Mouse (Mus musculus) left cerebral cortex, postnatal 14 days (tissue): Measurements from ENCODE around the gene Pabpn1l. TPM values are rescaled to one million over a fixed set of nuclear protein-coding genes. Genes with fewer than 3 reads are reported as not detected.
"Not testable (repeated sequence)": the region's sequence is repeated elsewhere in the genome, so short reads cannot be mapped to it uniquely, and the experiment has no call there.

Experiments
- DNase-seq, 2 experiments: peaks; one replicate each; pipeline ENCODE4 v3.0.0; 2021 to 2022; ENCODE audit warnings: low spot score in 2 of 2, mixed read lengths in 1 of 2
- intact Hi-C: fragments of 180-260 bp; cut with DNase I; formaldehyde crosslinking; loops from one replicate; pipeline ENCODE4 v1.15.1; 2025
- total RNA-seq, 2 experiments: library from RNA; stranded (reverse); gene quantifications; 2 replicates each; pipeline ENCODE4 v1.2.3; 2021

The Pabpn1l gene
- total RNA-seq, 2 experiments from 2014 or later, result not detected

DNA sequence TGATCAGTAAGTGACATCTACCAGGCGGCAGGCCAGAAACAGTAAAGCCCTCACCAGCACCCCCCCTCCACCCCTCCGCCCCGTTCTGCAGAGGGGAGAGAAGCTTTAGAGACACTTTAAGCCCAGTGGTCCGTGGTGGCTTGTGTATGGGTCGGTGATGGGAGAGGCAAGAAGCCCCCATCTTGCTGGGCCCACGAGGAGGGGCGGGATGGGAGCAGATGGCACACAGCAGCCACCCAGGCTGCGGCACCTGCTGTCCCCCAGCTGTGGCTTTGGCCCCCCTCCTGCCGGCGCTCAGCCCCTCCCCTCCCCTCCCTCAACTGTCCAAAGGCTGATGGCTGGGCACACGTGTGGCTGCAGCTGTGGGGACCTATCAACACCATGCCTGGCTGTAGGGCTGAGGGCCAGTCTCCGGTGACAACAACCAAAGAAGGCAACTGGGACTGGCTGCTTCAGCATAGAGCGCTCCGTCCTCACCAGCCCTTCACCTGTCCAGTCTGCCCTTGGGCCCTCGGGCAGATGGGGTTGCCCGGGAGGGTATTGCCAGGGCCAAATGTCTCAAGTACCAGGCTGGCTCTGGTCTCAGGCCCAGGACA is 28.9 kb upstream of the Pabpn1l start:
- intact Hi-C loops, result no loop called here
- DNase-seq, result no peak

DNA sequence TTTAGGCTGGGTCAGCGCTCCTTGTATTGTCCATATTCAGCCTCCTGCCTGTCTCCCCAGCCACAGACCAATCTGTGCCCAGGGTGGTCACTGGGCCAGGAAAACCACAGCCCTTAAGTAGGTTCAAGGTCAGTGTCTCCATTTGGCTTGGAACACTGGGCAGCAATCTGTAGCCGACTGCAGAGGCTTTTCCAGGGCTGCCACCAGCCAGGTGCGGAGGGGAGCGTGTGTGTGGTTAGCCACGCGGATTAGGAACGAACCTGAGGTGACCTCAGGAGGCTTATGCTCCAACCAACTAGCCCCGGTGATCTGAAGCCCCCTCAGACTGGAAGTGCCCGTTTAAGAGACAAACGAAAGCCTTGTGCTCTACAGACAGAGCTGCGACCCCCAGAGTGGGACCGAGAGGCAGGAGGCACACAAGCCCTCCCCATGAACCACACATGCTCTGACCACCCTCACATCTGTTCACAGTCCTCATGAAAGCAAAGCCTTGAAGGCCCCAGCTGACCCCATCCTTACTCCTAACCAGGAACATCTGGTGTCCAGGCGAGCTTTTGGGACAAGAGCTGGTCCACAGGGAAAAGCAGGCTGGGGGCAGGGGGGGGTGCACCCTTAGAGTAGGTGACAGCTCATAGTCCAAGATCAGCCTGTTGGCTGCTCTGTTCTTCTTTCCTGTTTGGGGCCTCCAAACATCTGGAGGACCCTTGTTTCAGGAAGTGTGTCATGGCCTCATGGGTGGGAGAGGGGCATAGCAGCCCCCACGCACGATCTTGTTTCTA is 25.8 kb upstream of the Pabpn1l start:
- DNase-seq, result no peak
- intact Hi-C loops, result no loop called here

DNA sequence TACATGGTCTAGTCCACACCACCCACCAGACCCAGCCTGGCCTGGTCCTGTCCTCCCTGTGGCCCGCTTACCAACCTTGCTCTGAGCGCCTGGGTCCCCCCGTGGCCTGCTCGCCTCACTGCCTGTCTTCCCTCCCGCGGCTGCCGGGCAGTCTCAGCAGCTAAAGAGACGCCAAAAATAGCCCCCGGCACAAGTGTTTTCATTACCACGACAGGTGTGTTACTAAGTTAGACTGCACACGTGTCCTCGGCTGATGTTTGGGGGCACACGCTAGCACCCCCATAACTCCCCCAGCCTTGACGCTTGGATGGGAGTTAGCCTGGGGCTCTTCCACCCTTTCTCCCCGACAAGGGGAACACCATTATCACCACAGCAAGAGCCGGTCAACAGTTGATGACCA is 23.8 kb upstream of the Pabpn1l start:
- intact Hi-C loops, result no loop called here
- no peak for DNase-seq

DNA sequence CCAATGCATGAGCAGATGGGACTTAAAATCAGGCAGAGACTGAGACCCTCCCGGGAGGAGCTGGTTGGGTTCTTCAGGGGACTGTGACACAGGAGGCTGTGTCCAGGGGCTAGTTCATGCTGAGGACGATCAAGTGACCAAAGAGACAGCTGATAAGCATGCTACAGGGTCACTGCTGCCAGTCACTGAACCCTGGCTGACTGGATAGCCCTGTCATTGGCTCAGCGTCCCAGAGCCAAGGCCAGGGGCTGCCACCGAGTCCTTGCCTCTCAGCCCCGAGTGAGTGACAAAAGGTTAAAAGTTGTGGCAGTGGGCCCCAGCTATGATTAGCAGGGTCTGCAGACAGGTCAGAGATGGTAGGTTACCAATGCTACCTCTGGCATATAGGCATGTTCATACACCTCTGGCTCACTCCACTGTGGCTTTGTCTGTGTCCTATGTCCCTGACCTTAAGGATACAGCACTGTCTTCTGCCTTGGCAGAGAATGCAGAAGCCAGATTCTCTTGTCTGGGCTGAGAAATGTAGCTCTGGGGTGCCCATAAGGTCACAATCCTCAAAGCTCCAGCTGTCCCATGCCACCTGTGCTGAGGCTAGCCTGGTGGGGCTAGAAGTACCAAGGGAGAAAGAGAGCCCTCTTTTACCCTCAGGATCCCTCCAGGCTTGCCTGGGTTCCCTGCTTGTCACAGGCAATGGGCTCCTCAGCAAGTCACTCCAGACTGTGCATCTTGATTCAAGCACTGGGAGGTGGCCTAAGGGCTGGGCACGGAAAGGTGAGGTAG is 21.8 kb upstream of the Pabpn1l start:
- intact Hi-C loops, result no loop called here
- DNase-seq, result no peak

DNA sequence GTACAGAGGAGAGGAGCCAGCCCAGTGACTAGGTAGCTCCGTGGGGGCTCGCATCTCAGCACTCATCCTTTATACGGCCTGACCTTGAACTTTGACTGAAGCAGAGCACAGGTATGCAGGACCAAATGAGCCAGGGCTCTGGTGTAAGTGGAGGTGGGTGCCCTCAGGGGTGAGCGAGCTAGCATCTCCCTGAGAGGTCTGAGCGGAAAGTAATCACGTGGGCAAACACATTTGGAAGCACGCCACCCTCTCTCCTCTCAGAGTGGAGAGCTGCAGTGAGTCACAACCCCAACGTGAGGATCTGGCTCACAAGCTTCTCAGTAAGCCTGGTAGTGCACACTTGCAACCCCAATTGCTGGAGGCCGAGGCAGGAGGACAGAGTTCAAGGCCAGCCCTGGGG is 19.5 kb upstream of the Pabpn1l start:
- peak; percentile 59 to 66 for DNase-seq
- intact Hi-C loops, result no loop called here

DNA sequence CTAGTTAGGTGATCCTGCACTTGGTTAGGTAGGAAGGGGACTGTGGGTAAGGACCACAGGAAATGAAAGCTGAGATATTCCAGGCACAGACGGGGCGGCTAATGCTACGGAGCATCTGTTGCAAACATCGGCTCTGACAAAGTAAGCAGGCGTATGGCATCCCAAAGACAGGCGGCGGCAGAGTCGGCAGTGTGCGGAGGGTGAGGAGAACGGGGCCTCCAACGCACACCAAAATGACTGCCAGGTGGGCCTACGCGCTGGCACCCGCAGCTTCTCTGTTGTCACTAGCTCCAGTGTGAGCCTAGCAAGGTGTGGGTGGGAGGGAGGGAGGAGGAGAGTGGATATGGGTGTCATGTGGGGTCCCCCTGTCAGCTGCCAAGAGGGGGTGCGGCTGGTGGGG is 18.9 kb upstream of the Pabpn1l start:
- DNase-seq, result peak; percentile 77 to 79
- intact Hi-C loops, result loop anchor here (2.0 kb wide), 1 partner anchor 35 kb away; no protein-coding TSS in a partner anchor

DNA sequence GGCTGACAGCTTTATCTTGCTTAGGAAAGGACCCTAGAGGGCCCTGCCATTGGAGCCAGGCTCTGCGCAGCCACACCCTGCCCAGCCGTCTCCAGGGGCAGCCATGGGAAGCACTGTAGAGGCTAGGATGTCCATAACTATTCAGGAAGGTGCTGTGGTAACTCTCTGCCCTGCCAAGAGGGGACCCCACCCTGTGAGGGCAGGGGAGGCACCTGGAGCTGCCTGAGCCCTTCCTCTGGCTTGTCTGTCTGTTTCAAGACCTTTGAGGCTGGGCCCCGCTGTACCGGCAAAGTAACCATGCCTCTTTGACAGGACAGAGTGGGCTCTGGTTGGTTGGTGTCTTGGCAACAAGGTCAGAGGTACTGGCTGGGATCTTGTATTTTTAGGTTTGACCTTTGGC is 18.3 kb upstream of the Pabpn1l start:
- intact Hi-C loops, result loop anchor here (2.0 kb wide), 1 partner anchor 36 kb away; no protein-coding TSS in a partner anchor
- no peak for DNase-seq

DNA sequence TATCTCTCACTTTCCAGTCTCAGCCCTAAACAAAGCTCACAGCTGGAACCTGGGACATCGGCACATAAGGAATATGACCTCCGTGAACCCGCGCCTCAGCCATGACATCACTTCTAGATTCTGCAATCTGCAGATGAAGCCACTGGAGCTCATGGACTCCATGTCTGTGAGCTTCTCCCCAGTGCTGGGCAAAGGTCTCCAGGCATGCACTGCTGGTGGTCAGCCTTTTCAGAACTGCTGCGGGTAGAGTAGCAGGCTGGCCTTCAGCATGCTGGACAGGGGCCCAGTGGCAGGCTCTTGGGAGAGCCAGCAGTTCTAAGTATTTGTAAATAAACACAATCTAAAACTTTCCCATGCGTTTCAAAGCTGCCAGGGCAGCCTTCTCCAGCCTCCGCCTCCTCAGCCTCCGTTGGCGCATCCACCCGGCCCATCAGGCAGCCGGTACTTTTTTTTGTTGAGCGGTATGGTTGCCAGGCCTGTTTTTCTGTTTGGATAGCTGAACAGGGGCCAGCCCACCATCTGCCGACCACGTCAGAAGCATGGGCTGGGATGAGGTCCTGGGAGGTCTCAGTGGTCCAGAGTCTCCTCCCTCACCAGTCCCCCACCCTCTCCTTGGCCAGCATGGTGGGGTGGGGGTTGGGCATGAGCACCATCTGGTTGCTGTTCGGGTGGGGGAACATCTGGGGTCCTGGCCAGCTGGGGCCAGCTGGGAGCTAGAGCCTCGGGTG is 17.1 kb upstream of the Pabpn1l start:
- intact Hi-C loops, result loop anchor here (2.0 kb wide), 1 partner anchor 37 kb away; no protein-coding TSS in a partner anchor
- DNase-seq, result peak in 1 of 2 experiments; percentile 20

DNA sequence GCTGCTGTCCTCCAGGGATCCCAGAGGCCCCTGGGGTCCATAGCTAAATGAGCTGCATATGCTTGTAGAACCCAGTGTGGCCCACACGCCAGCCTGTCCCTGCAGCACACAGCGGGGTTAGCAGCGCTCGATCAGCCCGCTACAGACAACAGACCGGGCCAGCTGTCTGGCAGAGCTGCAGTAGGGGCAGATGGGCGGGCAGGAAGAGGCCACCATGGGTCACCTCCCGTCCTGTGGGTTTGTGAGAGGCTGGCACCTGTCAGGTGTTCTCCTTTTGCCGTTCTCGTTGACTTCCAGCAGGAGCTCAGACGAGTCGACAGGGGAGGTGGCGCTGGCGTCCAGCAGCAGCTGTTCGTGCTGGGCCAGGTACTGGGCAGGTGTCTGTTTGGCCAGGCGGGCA is 16.1 kb upstream of the Pabpn1l start:
- intact Hi-C loops, result no loop called here
- DNase-seq, result no peak

DNA sequence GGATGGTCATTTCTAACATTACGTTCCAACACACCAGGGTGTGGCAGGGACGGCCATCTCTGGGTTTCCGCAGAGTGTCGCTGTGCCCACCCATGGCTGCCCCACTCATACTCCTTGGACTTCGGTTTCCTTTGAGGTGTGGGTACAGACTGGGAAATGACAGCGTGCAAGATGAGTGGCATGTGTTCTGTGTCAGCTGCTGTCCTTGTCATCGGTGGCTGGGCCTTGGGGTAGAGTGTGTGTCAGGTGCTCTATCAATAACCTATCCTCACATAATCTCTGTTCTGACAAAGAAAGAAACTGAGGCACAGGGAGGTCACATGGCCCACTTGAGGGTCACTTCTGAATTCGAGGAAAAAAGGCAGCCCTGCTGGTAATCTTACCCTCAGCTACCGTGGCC is 14.7 kb upstream of the Pabpn1l start:
- intact Hi-C loops, result no loop called here
- DNase-seq, result no peak

DNA sequence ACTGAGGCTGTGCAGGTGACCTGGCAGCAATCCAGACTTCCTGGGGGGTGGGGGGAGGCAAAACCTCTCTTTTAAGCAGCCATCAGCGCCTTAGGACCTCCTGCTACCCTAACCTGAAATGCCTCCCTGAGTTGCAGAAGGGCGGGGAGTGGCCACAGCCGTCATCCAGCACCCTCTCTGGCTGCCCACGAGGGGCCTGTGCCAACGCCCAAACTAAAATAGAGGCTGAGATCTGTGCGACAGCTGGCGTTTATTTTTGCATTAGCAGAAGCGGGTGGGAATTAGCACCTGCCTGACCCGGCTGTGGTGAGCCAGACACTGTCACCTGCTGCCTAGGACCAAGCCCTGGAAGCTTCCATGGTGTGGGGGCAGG is 14.2 kb upstream of the Pabpn1l start:
- DNase-seq, result peak; percentile 37 to 66
- intact Hi-C loops, result no loop called here

DNA sequence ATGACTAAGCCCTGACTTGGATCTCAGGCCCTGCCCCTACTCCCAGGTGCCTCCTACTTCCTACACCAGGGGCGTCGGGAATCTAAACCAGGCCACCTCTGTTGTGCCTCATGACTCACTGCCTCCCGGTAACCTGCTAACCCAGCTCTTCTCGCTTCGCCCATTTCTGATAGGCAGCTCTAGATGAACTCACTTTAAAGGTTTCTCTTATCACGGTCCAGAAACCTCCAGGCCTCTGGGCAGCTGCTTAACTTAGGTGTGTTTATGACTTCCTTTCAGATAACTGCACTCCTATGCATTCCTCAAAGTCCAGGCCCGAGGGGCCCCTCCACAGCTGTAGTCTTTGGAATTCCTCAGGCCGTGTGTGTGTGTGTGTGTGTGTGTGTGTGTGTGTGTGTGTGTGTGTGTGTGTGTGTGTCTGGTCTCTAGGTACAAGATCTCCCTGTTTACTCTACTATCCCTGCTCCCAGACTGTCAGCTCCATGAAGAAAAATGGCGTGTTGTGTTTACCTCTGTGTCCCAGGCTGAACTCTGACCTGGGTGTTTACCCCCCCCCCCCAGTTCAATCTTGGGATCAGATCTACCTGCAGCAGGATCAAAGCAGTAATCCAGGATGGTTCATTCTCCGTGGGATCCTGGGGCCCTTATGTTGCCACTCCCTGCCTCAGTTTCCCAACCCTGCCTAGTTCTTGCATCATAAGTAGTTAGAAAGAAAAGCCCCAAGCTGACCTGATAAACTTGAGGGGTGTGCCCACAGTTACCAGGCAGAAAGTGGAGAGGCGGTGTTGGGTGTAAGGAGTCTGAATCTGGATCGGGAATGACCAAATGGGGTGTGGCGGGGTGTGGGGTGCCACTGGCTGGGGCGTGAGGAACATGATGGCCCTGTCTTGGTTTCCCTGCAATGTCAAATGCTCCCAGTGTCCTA is 13.6 kb upstream of the Pabpn1l start:
- no peak for DNase-seq
- intact Hi-C loops, result no loop called here

DNA sequence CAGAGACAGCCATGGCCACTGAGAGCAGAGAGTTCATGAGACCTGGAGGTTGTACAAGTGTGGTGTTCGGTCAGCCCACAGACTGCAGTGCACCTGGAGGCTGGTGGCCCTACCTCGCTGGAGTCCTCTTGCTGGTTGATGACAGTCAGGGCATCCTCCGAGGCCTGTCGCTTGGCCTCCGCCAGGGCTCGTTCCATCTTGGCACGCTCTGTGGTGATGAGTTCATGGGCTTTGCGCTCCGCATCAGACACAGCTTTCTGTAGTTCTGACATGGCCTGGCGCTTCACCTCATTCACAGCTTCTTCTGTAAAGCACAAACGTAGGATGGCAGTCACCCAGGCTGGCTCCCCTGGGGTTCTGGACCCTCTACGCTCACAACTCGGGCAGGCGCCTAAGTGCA is 10.7 kb upstream of the Pabpn1l start:
- intact Hi-C loops, result no loop called here

DNA sequence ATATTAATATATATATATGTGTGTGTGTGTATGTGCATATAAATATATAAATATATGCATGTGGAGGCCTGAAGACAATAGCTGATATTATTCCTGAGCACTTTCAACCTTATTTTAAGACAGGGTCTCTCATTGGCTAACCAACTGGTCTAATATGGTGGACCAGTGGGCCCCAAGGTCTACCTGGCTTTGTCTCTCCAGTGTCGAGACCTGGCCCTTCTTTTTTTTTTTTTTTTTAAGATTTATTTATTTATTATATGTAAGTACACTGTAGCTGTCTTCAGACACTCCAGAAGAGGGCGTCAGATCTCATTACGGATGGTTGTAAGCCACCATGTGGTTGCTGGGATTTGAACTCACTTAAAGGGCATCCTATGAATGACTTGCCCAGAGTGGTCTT is 9.6 kb upstream of the Pabpn1l start:
- DNase-seq, intact Hi-C loops: not testable (repeated sequence)

More for the DNA sequence above, 10.7 kb upstream of the Pabpn1l start:
- no peak for DNase-seq

DNA sequence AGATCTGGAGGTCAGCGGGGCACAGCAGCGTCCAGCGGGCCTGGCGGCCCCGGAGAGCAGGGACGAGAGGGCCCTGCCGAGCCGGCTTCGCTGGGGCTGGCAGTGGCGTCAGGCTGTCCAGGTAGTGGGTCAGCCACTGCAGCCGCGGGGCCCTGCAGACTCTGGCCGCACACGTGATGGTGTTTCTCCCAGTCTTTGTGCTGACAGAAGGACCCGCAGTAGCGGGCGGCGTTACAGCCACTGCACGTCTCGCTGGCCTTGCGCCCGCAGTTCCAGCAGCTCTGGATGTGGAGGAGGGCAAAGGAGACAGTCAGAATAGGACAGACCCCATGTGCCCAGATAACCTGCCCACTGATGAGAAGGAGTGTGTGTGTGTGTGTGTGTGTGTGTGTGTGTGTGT is 8.2 kb upstream of the Pabpn1l start:
- intact Hi-C loops, result no loop called here
- DNase-seq, result no peak

DNA sequence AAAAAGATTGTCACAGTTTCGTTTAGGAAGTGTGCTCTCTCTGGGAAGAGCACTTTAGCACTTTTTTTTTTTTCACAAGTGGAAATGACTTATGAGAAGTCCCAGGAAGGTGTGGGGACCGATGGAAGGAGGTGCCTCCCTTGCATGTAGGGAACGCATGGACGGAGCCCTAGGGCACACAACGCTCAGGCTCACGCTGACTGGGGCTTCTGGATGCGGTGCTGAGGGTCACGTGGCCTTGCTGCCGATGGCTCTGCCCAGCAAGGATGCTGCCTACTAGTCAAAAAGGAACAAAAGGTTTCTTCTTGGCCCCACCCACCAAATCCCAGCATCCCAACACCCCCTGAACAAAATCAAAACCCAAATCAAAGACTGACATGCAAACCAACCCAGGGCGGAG is 6.8 kb upstream of the Pabpn1l start:
- no peak for DNase-seq
- intact Hi-C loops, result no loop called here

DNA sequence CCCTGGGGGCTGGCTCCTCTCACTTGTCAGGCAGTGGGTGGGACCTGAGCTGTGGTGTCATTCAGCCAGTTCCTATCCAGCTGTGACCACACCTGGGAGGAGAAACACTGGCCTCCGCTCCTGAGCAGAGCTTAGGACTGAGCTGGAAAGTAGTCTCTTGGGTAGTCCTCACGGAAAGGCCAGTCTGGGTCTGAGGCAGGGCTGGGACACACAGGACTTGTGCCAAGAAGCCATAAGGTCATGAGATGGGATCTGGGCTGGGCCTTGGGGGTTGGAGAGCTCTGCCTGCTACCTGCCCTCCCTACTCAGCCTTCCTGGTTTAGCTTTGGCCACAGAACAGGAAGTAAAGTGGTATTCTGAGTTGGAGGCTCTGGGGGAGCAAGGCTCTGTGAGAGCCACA is 4.4 kb upstream of the Pabpn1l start:
- intact Hi-C loops, result no loop called here
- no peak for DNase-seq

DNA sequence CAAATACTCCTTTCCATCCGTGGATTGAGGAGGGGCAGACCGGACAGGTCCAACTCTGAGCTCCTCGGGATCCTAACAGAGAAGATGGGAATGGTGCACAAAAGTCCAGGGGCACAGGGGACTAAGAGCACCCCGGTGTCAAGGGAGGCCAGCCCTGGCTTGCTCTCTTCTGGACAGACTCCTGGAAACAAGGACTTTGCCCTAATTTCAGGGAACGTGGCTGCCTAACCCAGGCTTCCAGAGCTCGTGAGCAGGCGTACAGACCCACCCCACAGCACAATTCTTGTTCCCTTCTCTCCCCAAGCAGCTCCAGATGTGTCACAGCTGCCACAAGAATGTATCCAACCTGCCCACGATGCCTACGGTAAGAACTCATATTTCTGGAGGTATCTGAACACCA is 3.3 kb upstream of the Pabpn1l start:
- no peak for DNase-seq
- intact Hi-C loops, result no loop called here

DNA sequence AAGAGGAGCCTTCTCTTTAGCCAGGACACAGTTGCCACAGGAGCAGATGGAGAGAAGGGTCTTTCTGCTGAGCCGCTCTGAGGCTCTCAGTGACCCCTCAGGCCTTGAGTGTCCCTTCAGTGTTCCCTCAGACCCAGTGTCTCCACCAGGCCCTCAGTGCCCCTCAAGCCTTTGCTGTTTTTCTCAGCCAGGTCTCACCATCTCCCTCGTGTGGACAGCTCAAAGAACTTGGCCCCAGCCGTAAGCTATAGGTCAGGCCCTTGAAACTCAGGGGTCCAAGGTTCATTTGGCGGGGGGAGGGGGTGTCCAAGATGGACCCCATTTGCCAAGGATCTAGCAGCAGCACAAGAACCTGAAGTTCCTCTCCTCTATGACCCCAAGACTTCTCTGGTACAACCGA is 2.1 kb upstream of the Pabpn1l start:
- DNase-seq, result no peak
- intact Hi-C loops, result no loop called here
